Mouse (Mus musculus) forebrain, embryonic 12.5 days (tissue): ENCODE measurements at regions not wholly inside any gene's neighbourhood (a gene's known extent, or its start where the extent isn't known, plus 50 kb on each side); places are given as distances from the start of the nearest gene placed in this dataset.
"Not testable (repeated sequence)": the region's sequence is repeated elsewhere in the genome, so short reads cannot be mapped to it uniquely, and the experiment has no call there.

Experiments
- ATAC-seq: fragments of 200-750 bp; cut with Nextera tagmentation; 2 replicates; pipeline ENCODE4 v1.8.0; 2017; ENCODE audit warnings: moderate TSS enrichment; ENCODE audit not compliant: low FRiP score
- H3K27ac ChIP-seq: fragments of 300-500 bp; sonication (generic); 2 replicates; pipeline ENCODE4 v1.5.1; 2016; ENCODE audit warnings: mild to moderate bottlenecking
- H3K27me3 ChIP-seq: fragments of 300-500 bp; sonication (generic); 2 replicates; pipeline ENCODE4 v1.6.1; 2016; ENCODE audit warnings: mild to moderate bottlenecking
- H3K36me3 ChIP-seq: fragments of 300-500 bp; sonication (generic); replicated peaks from 2 replicates; pipeline ENCODE4 v1.6.1; 2016; ENCODE audit warnings: mild to moderate bottlenecking
- H3K4me1 ChIP-seq: fragments of 300-500 bp; sonication (generic); 2 replicates; pipeline ENCODE4 v1.6.1; 2016
- H3K4me2 ChIP-seq: fragments of 300-500 bp; sonication (generic); 2 replicates; pipeline ENCODE4 v1.6.1; 2016; ENCODE audit warnings: mild to moderate bottlenecking, moderate library complexity
- H3K4me3 ChIP-seq: fragments of 300-500 bp; sonication (generic); replicated peaks from 2 replicates; pipeline ENCODE4 v1.5.1; 2016; ENCODE audit warnings: mild to moderate bottlenecking
- H3K9ac ChIP-seq: fragments of 300-500 bp; sonication (generic); 2 replicates; pipeline ENCODE4 v1.6.1; 2016; ENCODE audit warnings: mild to moderate bottlenecking
- H3K9me3 ChIP-seq: fragments of 300-500 bp; sonication (generic); 2 replicates; pipeline ENCODE4 v1.6.1; 2016
- WGBS: fragments of 180-500 bp; shearing (Covaris S2); methylation state at CpG from one replicate; pipeline ENCODE4 v1.1.7; 2016; 5-methylcytosine and 5-hydroxymethylcytosine counted together

- WGBS, result 17% methylated on average over 2 of the region's 2 CpGs
- ATAC-seq, H3K9ac ChIP-seq, H3K27me3 ChIP-seq, H3K9me3 ChIP-seq, H3K4me2 ChIP-seq, H3K36me3 ChIP-seq, H3K27ac ChIP-seq, H3K4me1 ChIP-seq, H3K4me3 ChIP-seq: not testable (repeated sequence)
Measured at GRCm38 (mm10) chr17:9066633-9067032, 78.5 kb downstream of the 1700010I14Rik start.

- no peaks in the 10 kb centered on the region for H3K36me3 ChIP-seq
- no peaks in the 10 kb centered on the region for H3K4me1 ChIP-seq
- H3K9ac ChIP-seq, result no peak overlapping the region
- no peak for ATAC-seq
- no peaks in the 10 kb centered on the region for H3K27me3 ChIP-seq
- WGBS, result 89% methylated on average over 5 of the region's 5 CpGs
- no peaks in the 10 kb centered on the region for H3K9me3 ChIP-seq
- H3K4me2 ChIP-seq, result no peak overlapping the region
- H3K4me3 ChIP-seq, result no peak overlapping the region
- no peak overlapping the region for H3K27ac ChIP-seq
Measured at GRCm38 (mm10) chr17:9068859-9069602, 80.9 kb downstream of the 1700010I14Rik start.

- no peaks in the 10 kb centered on the region for H3K27me3 ChIP-seq
- no peaks in the 10 kb centered on the region for H3K4me1 ChIP-seq
- no peak overlapping the region for H3K4me3 ChIP-seq
- 89% methylated on average over 5 of the region's 5 CpGs for WGBS
- ATAC-seq, result no peak
- H3K27ac ChIP-seq, result no peak overlapping the region
- H3K9me3 ChIP-seq, result no peaks in the 10 kb centered on the region
- H3K4me2 ChIP-seq, result no peak overlapping the region
- H3K9ac ChIP-seq, result no peak overlapping the region
- H3K36me3 ChIP-seq, result no peaks in the 10 kb centered on the region
Measured at GRCm38 (mm10) chr17:9083629-9084028, 95.5 kb downstream of the 1700010I14Rik start.

- Histone ChIP-seq H3K4me3 (no peak overlapping the region), H3K27me3 (no peaks in the 10 kb centered on the region), H3K4me1 (0 out of 2 replicates have a peak, but pooled peaks cover 3% of the 10 kb centered on the region), H3K4me2 (no peak overlapping the region), H3K9ac (no peak overlapping the region), H3K27ac (no peak overlapping the region), H3K9me3 (no peaks in the 10 kb centered on the region), H3K36me3 (no peaks in the 10 kb centered on the region)
- WGBS, result 56% methylated on average over 8 of the region's 8 CpGs
- ATAC-seq, result 0 out of 2 replicates have a peak, but pooled peaks have one; percentile 27
Measured at GRCm38 (mm10) chr17:9127866-9128265, 139.7 kb downstream of the 1700010I14Rik start.

GRCm38 (mm10) chr17:9145605-9146223, 157.6 kb downstream of the 1700010I14Rik start:
- Histone ChIP-seq H3K4me1 (no peaks in the 10 kb centered on the region), H3K9ac (no peak overlapping the region), H3K4me3 (no peak overlapping the region), H3K4me2 (no peak overlapping the region), H3K27ac (no peak overlapping the region), H3K36me3 (no peaks in the 10 kb centered on the region), H3K9me3 (no peaks in the 10 kb centered on the region), H3K27me3 (no peaks in the 10 kb centered on the region)
- WGBS, result 65% methylated on average over 6 of the region's 6 CpGs
- no peak for ATAC-seq

- H3K4me2 ChIP-seq, result no peak overlapping the region
- no peaks in the 10 kb centered on the region for H3K36me3 ChIP-seq
- no peaks in the 10 kb centered on the region for H3K9me3 ChIP-seq
- WGBS, result 92% methylated on average over 1 of the region's 1 CpGs
- ATAC-seq, result no peak
- no peak overlapping the region for H3K27ac ChIP-seq
- H3K27me3 ChIP-seq, result no peaks in the 10 kb centered on the region
- H3K9ac ChIP-seq, result no peak overlapping the region
- no peaks in the 10 kb centered on the region for H3K4me1 ChIP-seq
- no peak overlapping the region for H3K4me3 ChIP-seq
Measured at GRCm38 (mm10) chr17:9150654-9151053, 162.5 kb downstream of the 1700010I14Rik start.

- Histone ChIP-seq H3K4me1 (peaks cover 5% of the 10 kb centered on the region), H3K4me3 (no peak overlapping the region), H3K4me2 (no peak overlapping the region), H3K9ac (no peak overlapping the region), H3K27ac (no peak overlapping the region), H3K9me3 (no peaks in the 10 kb centered on the region), H3K27me3 (no peaks in the 10 kb centered on the region), H3K36me3 (no peaks in the 10 kb centered on the region)
- ATAC-seq, result no peak
- WGBS, result 90% methylated on average over 6 of the region's 6 CpGs
Measured at GRCm38 (mm10) chr17:9162148-9162547, 174.0 kb downstream of the 1700010I14Rik start.

- peaks cover 10% of the 10 kb centered on the region for H3K4me1 ChIP-seq
- H3K27me3 ChIP-seq, result no peaks in the 10 kb centered on the region
- no peak overlapping the region for H3K4me2 ChIP-seq
- 92% methylated on average over 5 of the region's 5 CpGs for WGBS
- H3K36me3 ChIP-seq, result no peaks in the 10 kb centered on the region
- H3K4me3 ChIP-seq, result no peak overlapping the region
- no peak overlapping the region for H3K9ac ChIP-seq
- ATAC-seq, result no peak
- no peaks in the 10 kb centered on the region for H3K9me3 ChIP-seq
- H3K27ac ChIP-seq, result no peak overlapping the region
Measured at GRCm38 (mm10) chr17:9162676-9163075, 174.5 kb downstream of the 1700010I14Rik start.

- no peaks in the 10 kb centered on the region for H3K27me3 ChIP-seq
- H3K4me3 ChIP-seq, result no peak overlapping the region
- no peaks in the 10 kb centered on the region for H3K9me3 ChIP-seq
- 95% methylated on average over 3 of the region's 3 CpGs for WGBS
- no peaks in the 10 kb centered on the region for H3K36me3 ChIP-seq
- ATAC-seq, result no peak
- peaks cover 14% of the 10 kb centered on the region for H3K4me1 ChIP-seq
- H3K27ac ChIP-seq, result no peak overlapping the region
- H3K4me2 ChIP-seq, result no peak overlapping the region
- H3K9ac ChIP-seq, result no peak overlapping the region
Measured at GRCm38 (mm10) chr17:9163285-9163684, 175.2 kb downstream of the 1700010I14Rik start.

GRCm38 (mm10) chr17:9164501-9164900, 176.4 kb downstream of the 1700010I14Rik start:
- H3K4me1 ChIP-seq, result peaks cover 21% of the 10 kb centered on the region
- ATAC-seq, result no peak
- WGBS, result 87% methylated on average over 5 of the region's 5 CpGs
- no peak overlapping the region for H3K9ac ChIP-seq
- H3K4me2 ChIP-seq, result no peak overlapping the region
- H3K36me3 ChIP-seq, result no peaks in the 10 kb centered on the region
- H3K27ac ChIP-seq, result no peak overlapping the region
- H3K4me3 ChIP-seq, result no peak overlapping the region
- no peaks in the 10 kb centered on the region for H3K27me3 ChIP-seq
- no peaks in the 10 kb centered on the region for H3K9me3 ChIP-seq

GRCm38 (mm10) chr17:9167161-9167560, 179.0 kb downstream of the 1700010I14Rik start:
- H3K27me3 ChIP-seq, result no peaks in the 10 kb centered on the region
- 0% methylated on average over 10 of the region's 10 CpGs for WGBS
- H3K4me2 ChIP-seq, result peak overlapping the region; percentile 85
- peak overlapping the region; percentile 76 for H3K27ac ChIP-seq
- peak overlapping the region; percentile 45 for H3K4me3 ChIP-seq
- peak overlapping the region; percentile 60 for H3K9ac ChIP-seq
- ATAC-seq, result peak; percentile 82
- H3K4me1 ChIP-seq, result peaks cover 31% of the 10 kb centered on the region
- H3K9me3 ChIP-seq, result no peaks in the 10 kb centered on the region
- H3K36me3 ChIP-seq, result no peaks in the 10 kb centered on the region

GRCm38 (mm10) chr17:9167571-9168201, 179.6 kb downstream of the 1700010I14Rik start:
- Histone ChIP-seq H3K27me3 (no peaks in the 10 kb centered on the region), H3K4me3 (peak overlapping the region; percentile 45), H3K4me2 (peak overlapping the region; percentile 85), H3K27ac (peak overlapping the region; percentile 76), H3K9ac (peak overlapping the region; percentile 60), H3K36me3 (no peaks in the 10 kb centered on the region), H3K9me3 (no peaks in the 10 kb centered on the region), H3K4me1 (peaks cover 31% of the 10 kb centered on the region)
- peak; percentile 37 for ATAC-seq
- WGBS, result under 1% methylated on average over 20 of the region's 20 CpGs
